Mouse (Mus musculus): ENCODE measurements at regions not wholly inside any gene's neighbourhood (a gene's known extent, or its start where the extent isn't known, plus 50 kb on each side); places are given as distances from the start of the nearest gene placed in this dataset.

- no peak for DNase-seq (ENCODE audit: low read depth, low spot score)
Observed at GRCm38 (mm10) chr12:26535261-26535890, 66.4 kb downstream of the Cmpk2 start.

GRCm38 (mm10) chr12:26534229-26535105 lies 65.5 kb downstream of the Cmpk2 start:
- DNase-seq (ENCODE audit: low read depth, low spot score), result peak; percentile 64

- DNase-seq (ENCODE audit: low read depth, low spot score), result peak; percentile 74
Observed at GRCm38 (mm10) chr12:26533641-26534151, 64.7 kb downstream of the Cmpk2 start.

GRCm38 (mm10) chr12:26532823-26533640 lies 64.0 kb downstream of the Cmpk2 start:
- peak; percentile 99 for DNase-seq (ENCODE audit: low read depth, low spot score)

GRCm38 (mm10) chr12:26532076-26532475 lies 63.1 kb downstream of the Cmpk2 start:
- no peak for DNase-seq (ENCODE audit: low read depth, low spot score)

All from forelimb bud, embryonic 11.5 days (tissue).